Mouse (Mus musculus) heart, postnatal 4 days (tissue): ENCODE measurements around the gene Ccdc6. TPM values are rescaled to one million over a fixed set of nuclear protein-coding genes. Genes with fewer than 3 reads are reported as not detected.

Source experiments
- DNase-seq: peaks from one replicate; pipeline ENCODE4 v3.0.0; 2021
- total RNA-seq, 2 experiments: library from RNA; stranded (reverse); gene quantifications; 2 replicates each; pipeline ENCODE4 v1.2.3; 2021

Gene Ccdc6
- total RNA-seq, 2 experiments from 2014 or later, result 34.9 to 35.9 TPM

- DNase-seq, result peak; percentile 67
Observed at GRCm38 (mm10) chr10:70095031-70095470, 1.9 kb upstream of the Ccdc6 start.

- no peak for DNase-seq
Observed at GRCm38 (mm10) chr10:70095506-70096270, 1.2 kb upstream of the Ccdc6 start.

- DNase-seq, result peak; percentile 57
Observed at GRCm38 (mm10) chr10:70097291-70097901, 475 bp downstream of the Ccdc6 start.

- DNase-seq, result peak; percentile 76
Observed at GRCm38 (mm10) chr10:70097911-70098569, 1.1 kb downstream of the Ccdc6 start.

GRCm38 (mm10) chr10:70098626-70099025 is 1.7 kb downstream of the Ccdc6 start:
- no peak for DNase-seq

- DNase-seq, result no peak
Observed at GRCm38 (mm10) chr10:70099052-70099451, 2.1 kb downstream of the Ccdc6 start.

- no peak for DNase-seq
Observed at GRCm38 (mm10) chr10:70102086-70102485, 5.2 kb downstream of the Ccdc6 start.

GRCm38 (mm10) chr10:70108016-70108415 is 11.1 kb downstream of the Ccdc6 start:
- no peak for DNase-seq

GRCm38 (mm10) chr10:70109974-70110373 is 13.1 kb downstream of the Ccdc6 start:
- DNase-seq, result no peak

- peak; percentile 33 for DNase-seq
Observed at GRCm38 (mm10) chr10:70110815-70111214, 13.9 kb downstream of the Ccdc6 start.

GRCm38 (mm10) chr10:70111643-70112042 is 14.7 kb downstream of the Ccdc6 start:
- no peak for DNase-seq

- peak; percentile 44 for DNase-seq
Observed at GRCm38 (mm10) chr10:70114048-70114635, 17.2 kb downstream of the Ccdc6 start.

- no peak for DNase-seq
Observed at GRCm38 (mm10) chr10:70116454-70116853, 19.5 kb downstream of the Ccdc6 start.

- DNase-seq, result no peak
Observed at GRCm38 (mm10) chr10:70119451-70119850, 22.5 kb downstream of the Ccdc6 start.

GRCm38 (mm10) chr10:70119851-70120370 is 23.0 kb downstream of the Ccdc6 start:
- no peak for DNase-seq

- peak; percentile 63 for DNase-seq
Observed at GRCm38 (mm10) chr10:70120671-70121405, 23.9 kb downstream of the Ccdc6 start.

GRCm38 (mm10) chr10:70121406-70121695 is 24.4 kb downstream of the Ccdc6 start:
- DNase-seq, result no peak

- DNase-seq, result no peak
Observed at GRCm38 (mm10) chr10:70123454-70123853, 26.5 kb downstream of the Ccdc6 start.

- DNase-seq, result no peak
Observed at GRCm38 (mm10) chr10:70125491-70125890, 28.6 kb downstream of the Ccdc6 start.

GRCm38 (mm10) chr10:70127273-70127672 is 30.4 kb downstream of the Ccdc6 start:
- DNase-seq, result no peak

- DNase-seq, result no peak
Observed at GRCm38 (mm10) chr10:70128408-70128807, 31.5 kb downstream of the Ccdc6 start.

GRCm38 (mm10) chr10:70132087-70132560 is 35.2 kb downstream of the Ccdc6 start:
- DNase-seq, result peak; percentile 54
